Mouse (Mus musculus): ENCODE results near the gene Lekr1.

GRCm38 (mm10) chr3:65819841-65820240, 153.8 kb downstream of the Lekr1 start:
- TF ChIP-seq CHD2 (IDR thresholded peaks at IDR 0.05; ENCODE audit: low read depth, low read length) (no peak), MAFK (IDR thresholded peaks at IDR 0.05; ENCODE audit: insufficient read depth, low read depth, low read length) (no peak), HCFC1 (IDR thresholded peaks at IDR 0.05; ENCODE audit: borderline replicate concordance, insufficient read depth, low read length) (no peak), ZNF384 (IDR thresholded peaks at IDR 0.05; ENCODE audit: low read depth, low read length) (no peak)
